Mouse (Mus musculus) kidney, embryonic 16.5 days (tissue): Measurements from ENCODE around the gene Zbtb16. TPM values are rescaled to one million over a fixed set of nuclear protein-coding genes. Genes with fewer than 3 reads are reported as not detected.

Experiments used
- ATAC-seq: fragments of 200-750 bp; cut with Nextera tagmentation; 2 replicates; pipeline ENCODE4 v1.8.0; 2017; ENCODE audit warnings: moderate TSS enrichment; ENCODE audit not compliant: low FRiP score, low TSS enrichment
- H3K27ac ChIP-seq: fragments of 300-500 bp; sonication (generic); 2 replicates; pipeline ENCODE4 v1.5.1; 2014; ENCODE audit warnings: low read length
- H3K27me3 ChIP-seq: fragments of 300-500 bp; sonication (generic); 2 replicates; pipeline ENCODE4 v1.6.1; 2014; ENCODE audit warnings: low read length, control low read depth, mixed read lengths; ENCODE audit not compliant: insufficient read depth
- H3K36me3 ChIP-seq: fragments of 300-500 bp; sonication (generic); 2 replicates; pipeline ENCODE4 v1.6.1; 2014; ENCODE audit warnings: low read length, control low read depth, mixed read lengths; ENCODE audit not compliant: insufficient read depth
- H3K4me1 ChIP-seq: fragments of 300-500 bp; sonication (generic); 2 replicates; pipeline ENCODE4 v1.6.1; 2014; ENCODE audit warnings: low read length, control low read depth, mixed read lengths; ENCODE audit not compliant: insufficient read depth
- H3K4me2 ChIP-seq: fragments of 300-500 bp; sonication (generic); replicated peaks from 2 replicates; pipeline ENCODE4 v1.6.1; 2014; ENCODE audit warnings: low read depth, low read length
- H3K4me3 ChIP-seq: fragments of 300-500 bp; sonication (generic); 2 replicates; pipeline ENCODE4 v1.5.1; 2014; ENCODE audit warnings: mild to moderate bottlenecking, low read length
- H3K9ac ChIP-seq: fragments of 300-500 bp; sonication (generic); replicated peaks from 2 replicates; pipeline ENCODE4 v1.6.1; 2014; ENCODE audit warnings: low read length
- H3K9me3 ChIP-seq: fragments of 300-500 bp; sonication (generic); 2 replicates; pipeline ENCODE4 v1.6.1; 2016; ENCODE audit warnings: low read length, control low read depth
- WGBS: fragments of 180-500 bp; shearing (Covaris S2); extraction: QIAGEN DNeasy Blood & Tissue Kit; methylation state at CpG from one replicate; pipeline ENCODE4 v1.1.7; 2014; 5-methylcytosine and 5-hydroxymethylcytosine counted together
- polyA plus RNA-seq: library from polyadenylated mRNA; unstranded; fragments of >200 nt; fragmentation: Nextera tagmentation; extraction: Ambion mirVana; gene quantifications from 2 replicates; pipeline ENCODE4 v1.2.1, GENCODE M21; 2015

The Zbtb16 gene
- polyA plus RNA-seq, 1 experiment from 2014 or later, result 1.8 TPM

DNA sequence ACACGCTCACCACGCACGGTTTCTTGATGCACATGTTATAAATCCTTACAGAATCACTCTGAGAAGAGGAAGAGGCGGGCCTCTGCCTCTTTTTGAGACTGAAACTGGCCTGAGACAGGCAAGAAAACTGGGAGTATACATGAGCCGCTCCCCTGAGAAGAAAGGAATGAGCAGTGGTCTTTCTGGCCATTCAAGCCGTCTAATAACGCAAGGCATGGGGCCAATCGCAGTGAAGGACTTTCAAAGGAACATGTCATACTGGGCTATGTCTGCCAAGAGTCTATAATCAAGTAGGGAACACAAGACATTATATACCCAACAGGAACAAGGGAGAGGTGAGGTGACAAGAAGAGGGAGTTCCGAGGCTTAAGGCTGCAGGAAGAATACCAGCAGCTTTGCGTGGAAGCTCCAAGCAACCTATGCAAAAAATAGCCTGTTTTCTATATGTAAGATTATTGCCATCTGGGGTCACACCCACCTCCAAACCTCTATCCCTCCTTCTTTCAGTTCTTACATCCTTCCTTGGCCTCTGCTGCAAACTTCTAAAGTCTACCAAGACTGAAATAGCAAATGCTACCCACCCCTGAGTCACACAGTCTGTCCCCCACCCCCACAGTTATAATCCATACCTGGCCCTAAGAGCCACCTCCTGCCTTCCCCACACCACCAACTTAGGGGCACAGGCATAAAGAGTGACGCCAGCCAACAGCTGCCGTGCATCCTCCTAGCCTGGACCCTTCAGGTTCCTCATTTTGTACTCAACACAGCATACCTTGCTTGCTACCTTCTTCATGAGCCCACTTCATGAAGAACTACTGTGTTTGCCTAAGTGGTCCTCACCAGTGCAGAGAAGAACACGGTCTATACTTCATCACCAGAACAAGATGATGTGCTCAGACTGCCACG, 74.0 kb downstream of the Zbtb16 start:
- WGBS, result 84% methylated on average over 14 of the region's 14 CpGs
- peaks cover 22% of the 10 kb centered on the region for H3K4me1 ChIP-seq

GRCm38 (mm10) chr9:48761175-48761556, 74.9 kb downstream of the Zbtb16 start:
- H3K27me3 ChIP-seq, result no peaks in the 10 kb centered on the region
- peaks cover 22% of the 10 kb centered on the region for H3K4me1 ChIP-seq
- H3K4me3 ChIP-seq, result no peak overlapping the region
- WGBS, result 42% methylated on average over 8 of the region's 8 CpGs
- H3K4me2 ChIP-seq, result no peak overlapping the region
- H3K9ac ChIP-seq, result no peak overlapping the region
- peak overlapping the region; percentile 35 for H3K27ac ChIP-seq
- no peaks in the 10 kb centered on the region for H3K36me3 ChIP-seq
- ATAC-seq, result peak; percentile 16; the same call in 1 of the 2 replicates
- H3K9me3 ChIP-seq, result no peaks in the 10 kb centered on the region

More for the DNA sequence above, 74.0 kb downstream of the Zbtb16 start:
- ATAC-seq, result no peak
- Histone ChIP-seq H3K9ac (no peak overlapping the region), H3K27me3 (no peaks in the 10 kb centered on the region), H3K9me3 (no peaks in the 10 kb centered on the region), H3K4me2 (no peak overlapping the region), H3K27ac (no peak overlapping the region), H3K4me3 (no peak overlapping the region), H3K36me3 (no peaks in the 10 kb centered on the region)

DNA sequence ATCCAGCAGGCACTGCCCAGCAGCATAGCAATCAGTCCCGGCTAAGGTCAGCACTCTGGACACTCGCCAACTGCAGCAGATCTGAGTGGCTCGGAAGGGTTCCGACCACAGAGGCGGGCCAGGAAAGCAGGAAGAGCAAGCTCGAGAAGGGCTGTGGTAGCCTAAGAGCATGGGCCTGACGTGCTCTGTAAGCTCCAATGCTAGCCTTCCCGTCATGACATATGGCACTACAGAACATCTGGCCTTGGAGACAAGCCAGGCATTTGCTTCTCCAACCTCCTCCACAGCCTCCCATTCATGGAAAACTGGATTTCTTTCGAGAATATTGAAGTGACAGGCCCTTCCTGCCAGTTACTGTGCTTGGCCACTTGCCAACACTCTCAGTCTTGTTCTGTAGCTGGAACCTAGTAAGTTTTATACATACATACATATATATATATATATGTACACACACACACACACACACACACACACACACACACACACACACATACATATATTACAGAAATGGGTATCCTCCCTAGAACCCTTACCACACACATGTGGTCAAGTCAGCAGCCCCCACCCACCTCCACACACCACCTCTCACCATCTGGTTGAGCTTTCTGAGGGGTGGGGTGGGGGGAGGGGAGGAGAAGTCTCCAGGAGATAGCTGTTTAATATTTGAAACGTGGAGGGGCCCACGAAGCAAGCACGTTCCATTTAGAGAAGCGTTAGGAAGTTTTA, 75.4 kb downstream of the Zbtb16 start:
- Histone ChIP-seq H3K36me3 (no peaks in the 10 kb centered on the region), H3K9me3 (no peaks in the 10 kb centered on the region), H3K4me3 (no peak overlapping the region), H3K27ac (peak overlapping the region; percentile 35), H3K27me3 (no peaks in the 10 kb centered on the region), H3K4me1 (peaks cover 22% of the 10 kb centered on the region), H3K4me2 (no peak overlapping the region), H3K9ac (no peak overlapping the region)
- 34% methylated on average over 13 of the region's 13 CpGs for WGBS
- peak; percentile 92 for ATAC-seq

DNA sequence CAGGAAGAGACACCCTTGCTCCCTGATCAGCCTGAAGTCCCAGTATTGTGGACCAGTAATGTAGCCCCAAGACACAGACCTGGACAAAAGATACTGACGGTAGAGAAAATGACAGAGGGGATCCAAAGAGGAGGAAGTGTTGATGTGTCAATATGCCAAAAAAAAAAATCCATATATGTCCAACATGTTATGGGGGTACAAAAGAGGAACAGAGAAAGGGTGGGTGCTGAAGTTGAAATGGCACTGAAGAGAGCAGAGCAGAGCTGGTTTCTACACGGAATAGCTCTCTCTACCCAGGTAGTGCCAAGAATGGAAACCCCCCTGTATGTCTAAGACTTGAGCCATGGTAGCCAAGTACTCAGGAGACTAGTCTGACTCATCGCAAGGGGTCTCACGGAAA, 76.9 kb downstream of the Zbtb16 start:
- H3K4me3 ChIP-seq, result no peak overlapping the region
- peaks cover 22% of the 10 kb centered on the region for H3K4me1 ChIP-seq
- WGBS, result 91% methylated on average over 4 of the region's 4 CpGs
- no peak overlapping the region for H3K9ac ChIP-seq
- ATAC-seq, result no peak
- no peaks in the 10 kb centered on the region for H3K36me3 ChIP-seq
- H3K27ac ChIP-seq, result no peak overlapping the region
- H3K4me2 ChIP-seq, result no peak overlapping the region
- H3K9me3 ChIP-seq, result no peaks in the 10 kb centered on the region
- H3K27me3 ChIP-seq, result no peaks in the 10 kb centered on the region

DNA sequence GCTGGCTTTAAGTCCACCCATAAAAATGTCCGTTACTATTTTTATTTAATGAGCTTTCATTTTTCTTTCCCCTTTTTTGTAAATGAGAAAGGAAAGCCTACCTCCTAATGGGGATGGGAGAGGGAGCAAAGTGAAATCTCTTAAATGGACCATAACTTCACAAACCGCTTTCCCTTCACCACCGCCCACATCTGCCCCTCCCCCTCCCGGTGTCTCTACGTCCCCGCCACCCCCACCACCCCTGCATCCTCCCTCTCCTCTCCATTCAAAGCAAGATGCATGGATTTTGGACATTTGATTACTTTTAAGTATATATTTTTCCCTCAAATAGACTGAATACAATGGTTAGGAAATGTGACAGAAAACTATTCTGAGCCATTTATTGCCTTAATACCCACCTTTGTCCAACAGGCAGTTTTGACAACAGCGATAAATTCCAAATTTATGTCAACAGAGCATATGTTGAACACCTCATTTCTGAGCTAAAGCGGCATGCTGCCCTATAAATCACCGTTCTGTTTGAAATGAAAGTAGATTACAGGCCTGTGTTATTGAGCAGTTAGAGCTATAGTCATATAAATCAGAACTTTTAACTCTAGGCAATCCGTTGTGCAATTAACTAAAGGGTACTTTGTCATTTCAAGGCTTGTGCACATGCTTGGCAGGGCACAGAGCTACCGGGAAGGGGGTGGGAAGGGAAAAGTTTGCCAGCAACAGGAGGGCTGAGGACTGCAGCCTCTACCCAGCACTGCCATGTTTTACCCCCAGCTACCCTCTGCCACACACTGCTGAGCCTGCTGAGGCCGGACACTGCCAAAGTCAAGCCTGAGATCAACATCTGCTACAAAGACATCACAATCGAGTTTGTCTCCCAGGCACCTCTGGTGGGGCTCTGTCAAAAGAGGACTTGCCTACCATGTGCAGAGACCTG, 78.1 kb downstream of the Zbtb16 start:
- no peaks in the 10 kb centered on the region for H3K9me3 ChIP-seq
- no peak for ATAC-seq
- H3K9ac ChIP-seq, result 0 out of 2 replicates have a peak overlapping the region, but pooled peaks have one; percentile 10
- no peaks in the 10 kb centered on the region for H3K27me3 ChIP-seq
- no peak overlapping the region for H3K27ac ChIP-seq
- no peak overlapping the region for H3K4me3 ChIP-seq
- 23% methylated on average over 13 of the region's 13 CpGs for WGBS
- H3K36me3 ChIP-seq, result no peaks in the 10 kb centered on the region
- peaks cover 22% of the 10 kb centered on the region for H3K4me1 ChIP-seq
- no peak overlapping the region for H3K4me2 ChIP-seq

GRCm38 (mm10) chr9:48756261-48756812, 79.7 kb downstream of the Zbtb16 start:
- Histone ChIP-seq H3K4me3 (no peak overlapping the region), H3K27ac (no peak overlapping the region), H3K9me3 (no peaks in the 10 kb centered on the region), H3K9ac (no peak overlapping the region), H3K27me3 (no peaks in the 10 kb centered on the region), H3K4me1 (peaks cover 22% of the 10 kb centered on the region), H3K36me3 (no peaks in the 10 kb centered on the region), H3K4me2 (no peak overlapping the region)
- ATAC-seq, result no peak
- WGBS, result 65% methylated on average over 10 of the region's 10 CpGs

GRCm38 (mm10) chr9:48755438-48756070, 80.5 kb downstream of the Zbtb16 start:
- Histone ChIP-seq H3K4me1 (peaks cover 16% of the 10 kb centered on the region), H3K27ac (no peak overlapping the region; the same call in 1 of the 2 replicates), H3K36me3 (no peaks in the 10 kb centered on the region), H3K9ac (no peak overlapping the region), H3K9me3 (no peaks in the 10 kb centered on the region), H3K4me3 (no peak overlapping the region), H3K4me2 (no peak overlapping the region), H3K27me3 (no peaks in the 10 kb centered on the region)
- no peak for ATAC-seq
- 28% methylated on average over 9 of the region's 9 CpGs for WGBS

DNA sequence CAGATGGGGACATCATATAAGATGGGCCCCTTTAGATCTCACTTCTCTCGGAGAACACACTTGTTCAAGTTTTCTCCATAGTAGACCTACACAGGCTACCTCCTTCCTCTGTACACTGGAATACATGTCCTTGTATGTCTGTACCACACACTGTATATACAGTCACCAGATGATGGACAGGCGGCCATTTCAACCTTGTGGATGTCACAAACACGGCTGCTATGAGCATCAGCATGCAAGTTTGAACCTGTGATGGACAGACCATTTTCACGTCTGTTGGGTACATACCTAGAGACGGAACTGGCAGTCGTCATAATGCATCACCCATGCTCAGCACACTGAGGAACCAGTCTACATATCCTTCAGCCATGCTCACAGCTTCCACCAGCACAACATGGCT, 81.6 kb downstream of the Zbtb16 start:
- no peaks in the 10 kb centered on the region for H3K36me3 ChIP-seq
- ATAC-seq, result no peak
- no peak overlapping the region for H3K4me2 ChIP-seq
- H3K4me1 ChIP-seq, result peaks cover 10% of the 10 kb centered on the region
- no peak overlapping the region for H3K4me3 ChIP-seq
- no peaks in the 10 kb centered on the region for H3K27me3 ChIP-seq
- no peaks in the 10 kb centered on the region for H3K9me3 ChIP-seq
- 96% methylated on average over 6 of the region's 6 CpGs for WGBS
- no peak overlapping the region for H3K9ac ChIP-seq
- H3K27ac ChIP-seq, result no peak overlapping the region

DNA sequence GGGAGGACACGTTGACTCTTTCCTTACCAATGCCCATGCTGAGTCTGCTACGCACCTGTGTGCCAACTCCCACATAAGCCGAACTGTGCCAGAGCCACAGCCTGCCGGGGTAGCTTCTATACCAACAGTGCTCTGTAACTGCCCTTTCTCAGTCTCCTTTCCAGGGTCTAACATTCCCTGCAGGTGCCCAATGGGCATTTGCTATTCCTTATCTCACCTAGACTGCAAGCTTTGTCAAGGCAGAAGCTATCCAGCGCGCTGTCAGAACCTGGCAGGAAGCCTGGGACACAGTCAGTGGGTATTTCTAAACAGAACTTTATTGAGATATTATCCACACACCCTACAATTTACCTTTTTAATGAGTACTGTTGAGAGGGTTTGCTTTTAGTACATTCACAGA, 82.1 kb downstream of the Zbtb16 start:
- Histone ChIP-seq H3K36me3 (no peaks in the 10 kb centered on the region), H3K27ac (no peak overlapping the region), H3K9ac (no peak overlapping the region), H3K4me3 (no peak overlapping the region), H3K27me3 (no peaks in the 10 kb centered on the region), H3K4me2 (no peak overlapping the region), H3K4me1 (peaks cover 10% of the 10 kb centered on the region), H3K9me3 (no peaks in the 10 kb centered on the region)
- WGBS, result 94% methylated on average over 6 of the region's 6 CpGs
- no peak for ATAC-seq
